Mouse (Mus musculus) retina, postnatal 1 day (tissue): ENCODE results near the gene Cnpy3.

Experiments
- DNase-seq: peaks from one replicate; pipeline ENCODE4 v3.0.0-alpha.2; 2012

Cnpy3 gene

GRCm38 (mm10) chr17:46763544-46763943 lies 11.5 kb upstream of the Cnpy3 start, which contains the start of gene Ptcra:
Gene Ptcra (minus strand): TSS chr17:46763712.
- DNase-seq: no peak

DNA sequence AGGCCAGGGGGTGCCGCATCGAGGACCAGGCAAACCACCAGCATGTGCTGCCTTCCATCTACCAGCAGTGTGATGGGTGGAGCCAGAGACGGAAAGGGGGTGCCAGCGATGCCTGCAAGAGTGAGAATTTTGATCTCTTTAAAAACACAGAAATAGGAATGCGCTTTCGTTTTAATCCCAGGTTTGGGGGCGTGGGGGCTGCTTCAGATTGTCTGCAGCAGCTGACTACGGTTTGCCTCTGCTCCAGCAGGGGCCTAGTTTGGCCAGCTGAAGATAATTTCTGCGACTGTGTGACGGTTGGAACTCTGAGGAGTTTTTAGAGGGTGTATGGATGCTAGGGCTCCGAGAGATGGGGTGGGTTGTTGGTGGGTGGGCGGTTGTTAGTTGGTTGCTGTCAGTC lies 6.7 kb upstream of the Cnpy3 start:
- DNase-seq: no peak

DNA sequence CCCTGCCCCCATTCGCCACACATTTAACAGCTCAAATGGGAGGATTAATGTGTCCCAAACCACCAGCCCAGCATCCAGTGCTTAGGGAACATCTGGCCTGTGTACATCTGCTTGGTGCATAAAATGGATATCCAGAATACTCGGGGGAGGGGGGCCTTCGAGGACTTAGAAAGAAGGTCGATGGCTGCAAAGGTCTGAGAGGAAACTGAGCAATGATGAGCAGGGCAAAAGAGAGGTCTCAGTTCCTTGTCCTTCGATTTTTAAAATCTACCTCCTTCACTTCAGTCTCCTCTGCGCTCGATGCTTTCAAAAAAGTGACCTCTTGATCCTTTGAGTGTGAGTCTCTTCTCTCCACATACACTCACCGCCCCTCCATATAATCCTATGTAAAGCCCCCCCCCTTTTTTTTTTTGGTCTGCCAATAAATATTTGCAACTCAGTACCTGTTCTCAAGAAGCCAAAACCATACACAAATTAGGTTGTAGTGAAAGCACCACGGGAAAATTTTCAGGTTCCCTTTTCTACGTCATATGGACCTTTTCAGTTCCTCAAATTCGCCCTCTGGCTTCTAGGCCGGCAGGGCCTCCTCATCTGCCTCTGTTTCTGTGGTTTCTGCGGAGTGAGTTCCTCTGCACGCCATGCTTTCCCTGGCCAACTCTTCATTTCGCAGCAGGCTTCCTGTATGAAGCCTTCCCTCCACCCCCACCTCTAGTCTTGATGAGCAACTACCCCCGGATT lies 789 bp downstream of the Cnpy3 start:
- DNase-seq: no peak

DNA sequence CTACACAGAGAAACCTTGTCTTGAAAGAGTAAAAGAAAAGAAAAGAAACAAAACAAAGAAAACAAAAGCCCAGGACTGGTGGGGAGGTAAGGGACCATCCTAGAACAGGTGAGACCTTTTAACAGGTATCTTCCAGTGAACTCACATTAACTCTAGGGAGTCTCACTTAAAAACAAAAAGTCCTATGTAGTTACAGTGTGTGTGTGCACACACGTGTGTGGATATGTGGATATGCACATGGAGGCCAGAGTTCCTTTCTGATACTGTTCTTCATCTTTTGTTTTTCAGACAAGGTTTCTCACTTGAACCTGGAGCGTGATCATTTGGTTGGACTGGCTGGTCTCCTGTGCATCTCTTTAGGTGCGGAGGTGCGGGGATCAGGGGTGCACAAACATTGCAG lies 1.4 kb downstream of the Cnpy3 start:
- no peak for DNase-seq

DNA sequence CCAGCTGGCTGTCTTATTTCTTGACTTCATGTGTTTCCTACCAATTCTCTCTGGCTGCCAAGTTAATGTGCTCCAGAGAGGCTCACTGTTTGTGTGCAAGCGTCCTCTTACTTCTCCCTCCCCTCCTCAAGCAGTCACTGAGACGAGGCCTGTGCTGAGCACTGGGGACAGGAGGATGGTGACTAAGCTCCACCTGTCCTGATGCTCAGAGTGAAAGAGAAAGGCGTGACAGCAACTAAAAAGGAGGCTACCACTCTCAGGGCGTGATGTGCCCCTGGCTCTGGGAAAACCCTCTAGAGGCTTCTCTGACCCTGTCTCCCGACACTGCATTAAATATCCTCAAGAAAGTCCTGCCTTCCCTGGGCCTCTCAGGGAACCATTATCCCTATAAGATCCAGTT lies 2.7 kb downstream of the Cnpy3 start:
- no peak for DNase-seq

- DNase-seq: no peak
These were observed 4.2 kb downstream of the Cnpy3 start for GRCm38 (mm10) chr17:46747806-46748205.

DNA sequence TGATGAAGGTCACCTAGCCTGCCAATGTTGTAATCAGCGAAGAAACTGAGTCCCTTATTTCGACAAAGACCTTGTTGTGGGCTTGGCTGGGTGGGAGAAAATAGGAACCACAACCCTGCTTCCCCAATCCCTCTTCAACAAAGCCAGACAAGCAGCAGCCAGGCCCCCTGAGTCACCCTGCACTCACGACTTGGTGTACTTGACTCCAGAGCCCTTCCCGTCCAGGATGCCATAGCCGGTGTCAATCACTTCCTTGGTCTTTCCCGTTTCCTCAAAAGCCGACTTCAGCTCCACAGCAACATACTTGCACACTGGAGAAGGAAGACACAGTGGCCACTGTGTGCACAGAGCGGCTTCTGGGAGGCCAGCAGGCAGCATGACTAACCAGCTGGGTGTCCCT lies 4.8 kb downstream of the Cnpy3 start:
- no peak for DNase-seq

- peak; percentile 60 for DNase-seq
These were observed 6.5 kb downstream of the Cnpy3 start for GRCm38 (mm10) chr17:46745506-46745905.

DNA sequence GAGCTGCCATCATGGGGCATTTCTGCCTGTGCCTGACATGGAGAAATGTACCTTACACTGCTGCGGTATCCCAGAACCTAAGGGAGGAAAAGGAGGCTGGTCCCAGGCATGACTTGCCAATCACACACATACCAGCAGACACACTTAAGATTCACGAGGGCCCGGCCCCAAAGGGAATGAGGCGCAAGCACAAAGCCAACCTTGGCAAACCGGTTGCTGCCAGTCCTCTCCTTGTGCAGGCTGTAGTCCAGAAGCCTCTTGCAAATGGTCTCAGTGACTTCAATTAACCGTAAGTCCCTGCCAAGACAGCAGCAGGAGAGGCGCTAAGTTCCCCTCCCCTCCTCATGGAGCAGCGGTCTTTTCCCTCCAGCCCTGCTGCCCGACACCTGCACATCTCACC lies 9.0 kb downstream of the Cnpy3 start:
- no peak for DNase-seq

- no peak for DNase-seq
These were observed 10.7 kb downstream of the Cnpy3 start for GRCm38 (mm10) chr17:46741305-46741704.

DNA sequence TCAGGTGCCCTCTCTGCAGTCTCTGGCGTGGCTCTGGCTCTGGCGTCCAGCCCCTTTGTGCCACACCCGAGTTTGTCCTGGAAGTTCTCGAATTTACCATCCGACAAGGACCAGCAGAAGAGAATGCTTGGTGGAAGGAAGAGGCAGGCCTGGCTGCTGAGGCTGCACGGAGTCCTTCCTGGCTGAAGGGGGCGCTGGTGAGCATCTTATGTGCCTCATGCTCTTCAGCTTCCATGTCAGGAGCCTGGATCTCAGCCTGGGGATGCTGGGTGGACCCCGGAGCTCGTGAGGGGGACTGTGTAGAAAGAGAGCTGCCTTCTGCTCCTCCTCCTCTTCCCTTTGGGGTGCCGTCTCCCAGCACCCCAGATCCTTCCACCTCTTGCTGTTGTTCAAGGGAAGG lies 15.9 kb downstream of the Cnpy3 start:
- DNase-seq: peak; percentile 30

- no peak for DNase-seq
These were observed 16.7 kb downstream of the Cnpy3 start for GRCm38 (mm10) chr17:46735287-46735686.

DNA sequence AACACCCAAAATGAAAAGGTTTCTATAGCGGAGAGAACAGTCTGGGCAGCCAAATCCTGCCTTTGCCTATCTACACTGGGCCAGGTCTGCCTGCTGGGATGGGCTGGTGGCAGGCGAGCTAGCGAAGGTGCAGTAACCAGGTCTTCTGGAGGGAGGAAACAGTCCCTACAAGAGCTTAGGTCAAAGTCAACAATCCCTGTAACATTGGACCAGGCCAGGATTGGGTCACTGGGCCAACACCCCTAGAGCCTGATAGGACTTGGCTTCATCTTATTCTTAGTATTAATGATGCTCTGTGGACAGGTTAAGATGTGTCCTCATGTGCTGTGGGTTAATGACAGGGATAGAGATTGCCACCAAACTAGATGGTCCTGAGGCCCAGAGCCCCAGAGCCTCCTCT lies 18.0 kb downstream of the Cnpy3 start:
- DNase-seq: no peak

GRCm38 (mm10) chr17:46728904-46729318 lies 23.1 kb downstream of the Cnpy3 start, which contains the start of gene Gnmt:
Gene Gnmt (minus strand): TSS chr17:46729168.
- DNase-seq: peak; percentile 20

GRCm38 (mm10) chr17:46728496-46728895 lies 23.5 kb downstream of the Cnpy3 start:
- DNase-seq: no peak

DNA sequence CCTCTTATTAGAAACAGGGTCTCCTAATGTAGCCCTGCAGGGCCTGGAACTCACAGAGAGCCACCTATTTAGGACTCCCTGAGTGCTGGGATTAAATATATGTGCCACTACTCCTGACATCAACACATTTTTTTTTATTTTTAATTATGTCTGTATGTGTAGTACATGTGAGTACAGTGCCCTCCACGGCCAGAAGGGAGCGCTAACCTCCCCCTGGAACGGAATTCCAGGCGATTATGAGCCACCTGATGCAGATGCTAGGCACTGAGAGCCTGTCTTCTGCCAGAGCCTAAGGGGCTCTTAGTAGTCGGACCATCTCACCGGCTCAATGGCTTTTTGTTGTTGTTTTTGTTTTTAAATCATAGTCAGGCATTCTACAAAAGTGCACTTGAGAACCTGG lies 24.0 kb downstream of the Cnpy3 start:
- DNase-seq: peak; percentile 30

DNA sequence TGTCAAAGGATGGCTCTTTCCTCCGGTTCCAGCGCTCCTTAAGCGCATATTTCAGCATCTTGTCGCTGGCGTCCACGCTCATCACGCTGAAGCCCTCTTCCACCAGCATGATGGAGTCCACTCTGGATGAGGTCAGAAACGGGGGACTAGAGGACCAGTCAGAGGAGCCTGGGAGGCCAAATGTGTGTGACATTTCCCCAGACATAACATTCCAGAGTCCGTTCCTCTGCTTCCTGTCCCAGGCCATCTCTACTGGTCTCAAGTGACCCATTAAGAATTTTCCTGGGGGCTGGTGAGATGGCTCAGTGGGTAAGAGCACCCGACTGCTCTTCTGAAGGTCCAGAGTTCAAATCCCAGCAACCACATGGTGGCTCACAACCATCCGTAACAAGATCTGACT lies 24.7 kb downstream of the Cnpy3 start:
- no peak for DNase-seq

- DNase-seq: no peak
These were observed 26.0 kb downstream of the Cnpy3 start for GRCm38 (mm10) chr17:46725731-46726645.

DNA sequence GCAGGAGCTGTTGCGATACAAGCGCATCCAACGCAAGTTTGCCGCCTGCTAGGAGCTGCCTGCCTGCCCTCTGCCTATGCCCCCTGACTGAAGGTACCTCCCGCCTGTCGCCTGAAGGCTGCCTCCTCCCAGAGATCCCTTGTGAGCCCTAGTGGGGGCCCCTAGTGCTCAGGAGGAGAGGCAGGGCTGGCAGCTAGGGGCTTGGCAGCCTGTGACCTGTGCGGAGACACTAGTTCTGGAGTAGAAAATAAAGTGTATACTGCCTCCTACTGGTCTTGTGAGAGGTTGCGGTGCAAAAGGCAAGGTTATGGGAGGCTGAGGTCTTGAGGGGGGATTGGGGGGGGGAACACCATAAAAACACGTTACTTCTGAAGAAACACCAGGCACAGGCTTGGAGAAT lies 26.7 kb downstream of the Cnpy3 start:
- DNase-seq: peak; percentile 80

DNA sequence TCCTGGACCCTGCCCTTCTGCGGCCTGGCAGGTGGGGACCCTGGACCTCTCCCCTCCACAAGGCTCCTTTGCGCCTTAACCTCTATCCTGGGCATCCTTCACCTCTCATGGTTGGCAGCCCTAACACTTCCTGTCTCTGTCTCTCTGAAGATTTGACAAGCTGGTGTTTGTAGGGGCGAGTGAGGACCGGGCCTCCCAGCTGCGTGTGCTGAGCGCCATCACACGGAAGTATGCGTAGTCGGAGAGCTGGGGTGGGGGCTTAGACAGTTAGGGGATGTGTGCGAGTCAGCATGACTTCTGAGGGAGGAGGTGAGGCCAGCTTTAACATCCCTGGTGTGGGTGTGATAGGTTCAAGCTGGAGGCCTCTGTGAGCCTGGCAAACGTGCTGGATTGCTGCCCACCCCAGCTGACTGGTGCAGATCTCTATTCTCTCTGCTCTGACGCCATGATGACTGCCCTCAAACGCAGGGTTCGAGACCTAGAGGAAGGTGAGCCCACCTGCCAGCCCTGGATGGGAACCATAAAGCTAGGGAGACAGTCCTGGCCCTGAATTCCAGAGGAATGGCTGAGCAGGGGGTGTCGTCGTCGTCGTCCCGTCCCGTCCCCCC lies 27.4 kb downstream of the Cnpy3 start:
- DNase-seq: no peak

GRCm38 (mm10) chr17:46721077-46721476 lies 30.9 kb downstream of the Cnpy3 start:
- DNase-seq: no peak

DNA sequence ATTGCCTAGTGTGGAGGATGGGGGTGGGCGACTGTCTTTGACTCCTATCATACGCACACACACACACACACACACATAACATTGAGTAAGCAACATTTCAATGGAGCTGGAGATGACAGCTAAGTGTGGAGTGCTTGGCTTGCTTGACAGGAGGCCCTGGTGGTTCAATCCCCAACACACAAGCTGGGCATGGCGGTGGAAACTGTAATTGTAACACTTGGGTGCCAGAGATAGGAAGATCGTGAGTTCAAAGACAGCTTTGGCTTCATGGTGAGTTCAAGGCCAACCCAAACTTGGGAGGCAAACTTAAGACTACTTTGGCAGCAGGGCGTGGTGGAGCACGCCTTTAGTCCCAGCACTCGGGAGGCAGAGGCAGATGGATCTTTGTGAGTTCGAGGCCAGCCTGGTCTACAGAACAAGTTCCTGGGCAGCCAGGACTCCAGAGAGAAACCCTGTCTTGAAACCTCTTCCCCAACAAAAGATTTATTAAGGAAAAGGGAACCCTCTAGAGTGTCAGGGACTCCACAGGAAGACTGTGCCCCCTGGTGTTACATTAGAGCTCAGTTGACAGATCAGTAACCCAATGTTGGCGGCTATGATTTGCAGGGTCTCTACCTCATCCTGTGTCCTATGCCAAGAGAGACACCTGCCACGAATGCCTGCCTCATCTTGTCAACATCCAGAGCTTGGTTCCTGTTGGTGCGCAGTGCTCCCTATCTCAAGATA lies 37.1 kb downstream of the Cnpy3 start:
- DNase-seq: no peak

DNA sequence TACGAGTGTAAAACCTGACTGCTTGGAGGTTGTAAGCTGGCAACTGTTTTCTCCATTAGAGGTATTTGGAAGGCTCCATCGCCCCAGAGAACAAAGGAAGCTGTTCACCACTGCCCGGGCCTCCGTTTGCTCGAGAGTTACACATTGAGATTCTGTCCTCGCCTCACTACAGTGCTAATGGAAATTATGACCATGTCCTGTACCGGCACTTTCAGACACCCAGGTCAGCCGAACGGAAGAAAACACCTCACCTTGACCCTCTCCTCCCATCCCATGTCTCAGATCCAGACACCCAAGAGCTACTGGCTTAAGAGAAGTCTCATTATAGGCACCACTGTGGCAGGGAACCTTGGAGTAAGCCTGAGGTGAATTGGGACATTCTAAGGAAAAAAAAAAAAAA lies 38.2 kb downstream of the Cnpy3 start:
- DNase-seq: no peak
